Mouse (Mus musculus): ENCODE measurements at regions not wholly inside any gene's neighbourhood (a gene's known extent, or its start where the extent isn't known, plus 50 kb on each side); places are given as distances from the start of the nearest gene placed in this dataset.

DNA sequence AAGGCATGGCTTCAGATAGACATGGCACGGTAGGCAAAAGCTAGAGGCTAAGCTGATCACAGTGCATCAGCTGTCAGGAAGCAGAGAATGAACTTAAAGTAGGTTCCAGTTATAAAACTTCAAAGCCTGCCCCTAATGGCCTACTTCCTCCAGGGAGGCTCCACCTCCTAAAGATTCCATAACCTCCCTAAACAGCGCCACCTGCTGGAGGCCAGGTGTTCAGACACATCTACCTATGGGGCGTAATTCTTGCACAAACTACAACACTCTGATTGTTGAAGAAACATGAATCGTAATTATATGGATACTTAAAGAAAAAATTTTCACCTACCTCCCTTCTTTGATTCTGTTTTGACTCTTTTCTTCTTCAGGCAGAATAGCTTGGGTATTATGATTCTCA, 277.0 kb upstream of the Tmem132c start:
- DNase-seq (ENCODE audit: low spot score), result no peak

DNA sequence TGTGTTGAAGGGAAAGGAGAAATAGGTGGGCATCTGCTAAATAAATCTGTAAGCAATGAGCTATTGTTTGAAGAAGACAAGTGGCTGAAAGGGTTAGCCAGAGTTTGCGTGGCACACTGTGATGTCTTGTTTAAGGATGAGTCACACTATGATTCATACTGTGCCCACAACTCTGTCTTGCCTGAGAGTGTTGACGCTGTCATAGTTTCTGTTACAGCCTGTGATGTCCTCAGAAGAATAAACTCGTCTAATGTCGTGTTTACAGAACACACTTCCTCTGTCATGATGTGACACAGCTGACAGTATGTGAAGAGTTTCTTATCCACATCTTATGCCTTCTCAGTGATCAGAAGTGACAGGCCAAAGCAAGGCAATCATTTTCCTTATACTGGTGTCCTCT, 274.5 kb upstream of the Tmem132c start:
- no peak for DNase-seq (ENCODE audit: low spot score)

DNA sequence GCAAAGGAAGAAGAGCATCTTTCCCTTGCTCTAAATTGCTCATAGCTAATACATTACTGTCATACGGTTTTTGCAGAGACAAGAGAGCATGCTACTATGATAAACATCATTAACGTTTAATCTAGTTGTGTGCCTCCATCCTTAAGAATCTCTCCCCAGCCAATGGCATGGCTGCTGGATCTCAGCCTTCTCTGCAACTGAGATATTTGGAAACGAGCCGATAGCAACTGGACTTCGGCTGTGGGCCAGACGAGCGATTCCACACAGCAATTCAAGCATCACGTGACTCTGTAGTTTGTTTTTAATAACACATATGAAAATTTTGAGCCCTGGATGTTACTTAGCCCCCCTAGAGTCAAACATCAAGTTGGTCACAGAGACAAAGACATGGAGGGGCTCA, 272.2 kb upstream of the Tmem132c start:
- no peak for DNase-seq (ENCODE audit: low spot score)

DNA sequence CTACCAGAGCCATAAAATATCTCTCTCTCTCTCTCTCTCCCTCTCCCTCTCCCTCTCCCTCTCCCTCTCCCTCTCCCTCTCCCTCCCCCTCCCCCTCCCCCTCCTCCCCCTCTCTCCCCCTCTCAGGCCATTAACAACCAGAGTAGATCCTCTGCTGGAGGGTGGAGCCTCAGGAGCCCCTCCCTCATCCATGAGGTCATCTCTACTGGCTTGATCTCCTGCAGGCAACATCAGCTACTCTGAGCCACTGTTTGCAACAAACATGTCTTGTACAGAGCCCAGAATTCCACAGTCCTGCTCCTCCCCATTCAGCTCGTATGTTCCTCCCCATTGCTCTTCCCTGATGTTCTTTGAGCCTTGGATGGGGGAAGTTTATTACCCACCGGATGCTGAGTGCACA, 270.3 kb upstream of the Tmem132c start:
- no peak for DNase-seq (ENCODE audit: low spot score)

DNA sequence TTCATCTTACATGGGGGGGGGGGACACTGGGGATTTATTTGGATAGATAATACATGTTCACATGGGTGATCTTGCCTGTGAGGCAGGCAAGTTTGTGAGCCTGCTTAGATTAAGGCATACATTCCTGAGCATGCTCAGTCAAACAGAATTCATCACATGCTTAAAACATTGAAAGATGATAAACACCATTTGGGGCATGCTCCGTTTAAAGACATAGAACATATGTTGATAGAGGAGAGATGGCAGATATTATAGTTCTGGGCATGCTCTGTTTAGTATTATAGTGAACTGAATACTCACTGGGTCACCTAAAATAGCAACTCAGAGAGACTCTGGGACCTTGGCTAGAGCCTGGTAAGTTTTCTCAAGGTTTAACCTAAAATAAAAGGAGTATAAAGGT, 269.6 kb upstream of the Tmem132c start:
- no peak for DNase-seq (ENCODE audit: low spot score)

DNA sequence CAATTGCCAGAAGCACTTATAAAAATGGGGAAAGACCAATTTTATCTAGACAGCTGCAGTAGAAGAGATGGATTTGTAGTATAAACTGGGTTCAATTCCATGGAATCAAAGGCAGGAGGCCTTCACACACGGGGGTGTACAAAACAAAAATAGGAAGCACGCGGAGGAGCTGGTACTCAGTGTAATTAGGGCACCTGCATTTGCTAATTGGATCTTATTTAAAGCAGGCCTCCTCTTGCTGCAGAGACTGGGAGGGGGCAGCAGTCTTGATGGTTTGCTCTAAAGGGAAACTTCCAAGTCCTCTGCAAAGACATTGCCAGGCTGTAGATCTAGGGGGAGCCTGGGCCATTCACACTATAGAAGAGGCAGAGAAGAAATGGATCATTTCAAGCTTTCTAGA, 268.2 kb upstream of the Tmem132c start:
- no peak for DNase-seq (ENCODE audit: low spot score)

DNA sequence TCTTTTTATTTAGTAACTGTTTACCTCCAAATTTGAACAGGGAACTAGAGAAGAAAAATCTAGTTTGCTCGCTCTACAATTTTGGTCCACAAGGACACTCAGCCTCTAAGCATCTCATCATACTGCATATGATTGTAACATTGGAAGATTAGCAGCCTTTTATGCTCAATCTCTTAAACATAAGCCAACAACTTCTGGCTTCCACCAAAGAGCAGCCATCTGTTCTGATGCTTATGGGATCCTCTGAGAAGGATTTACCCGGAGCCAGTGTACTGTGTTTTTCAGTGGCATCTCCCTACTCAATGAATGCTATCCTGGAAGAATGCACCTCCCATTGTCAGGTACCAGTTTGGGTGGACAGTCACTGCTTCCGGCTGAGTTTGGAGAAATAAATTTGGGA, 267.0 kb upstream of the Tmem132c start:
- no peak for DNase-seq (ENCODE audit: low spot score)

DNA sequence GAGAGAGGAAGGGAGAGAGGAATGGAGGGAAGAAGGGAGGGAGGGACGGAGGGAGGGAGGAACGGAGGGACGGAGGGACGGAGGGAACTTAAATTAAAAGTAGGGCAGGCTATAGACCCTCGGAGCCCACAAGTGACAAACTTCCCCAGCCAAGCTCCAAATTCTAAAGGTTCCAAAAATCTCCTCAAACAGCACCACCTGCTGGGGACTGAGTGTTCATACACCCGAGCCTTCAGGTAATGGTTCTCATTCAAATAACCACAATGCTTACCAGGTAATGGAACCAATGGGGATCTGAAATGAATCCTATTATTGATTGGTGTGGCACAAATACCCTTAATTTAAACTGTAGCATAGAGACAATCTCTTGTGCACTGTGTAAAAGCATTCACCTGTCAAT, 246.0 kb upstream of the Tmem132c start:
- no peak for DNase-seq (ENCODE audit: low spot score)

DNA sequence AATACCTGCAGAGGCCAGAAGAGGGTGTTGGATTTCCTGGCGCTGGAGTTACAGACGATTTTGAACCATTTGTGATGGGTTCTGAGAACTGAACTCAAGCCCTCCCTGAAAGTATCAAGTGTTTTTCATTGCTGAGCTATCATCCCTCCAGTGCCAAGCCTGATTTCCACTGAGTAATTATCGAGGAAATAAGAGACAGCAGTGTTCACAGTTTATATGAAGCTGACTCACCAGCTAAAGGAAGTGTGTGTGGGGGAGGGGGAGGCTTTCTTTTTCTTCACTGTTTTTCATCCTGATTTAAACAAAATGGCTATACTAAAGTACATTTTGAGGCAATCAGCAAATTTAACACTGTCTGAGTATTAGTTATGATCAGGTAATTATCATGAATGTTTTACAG, 227.4 kb upstream of the Tmem132c start:
- no peak for DNase-seq (ENCODE audit: low spot score)

DNA sequence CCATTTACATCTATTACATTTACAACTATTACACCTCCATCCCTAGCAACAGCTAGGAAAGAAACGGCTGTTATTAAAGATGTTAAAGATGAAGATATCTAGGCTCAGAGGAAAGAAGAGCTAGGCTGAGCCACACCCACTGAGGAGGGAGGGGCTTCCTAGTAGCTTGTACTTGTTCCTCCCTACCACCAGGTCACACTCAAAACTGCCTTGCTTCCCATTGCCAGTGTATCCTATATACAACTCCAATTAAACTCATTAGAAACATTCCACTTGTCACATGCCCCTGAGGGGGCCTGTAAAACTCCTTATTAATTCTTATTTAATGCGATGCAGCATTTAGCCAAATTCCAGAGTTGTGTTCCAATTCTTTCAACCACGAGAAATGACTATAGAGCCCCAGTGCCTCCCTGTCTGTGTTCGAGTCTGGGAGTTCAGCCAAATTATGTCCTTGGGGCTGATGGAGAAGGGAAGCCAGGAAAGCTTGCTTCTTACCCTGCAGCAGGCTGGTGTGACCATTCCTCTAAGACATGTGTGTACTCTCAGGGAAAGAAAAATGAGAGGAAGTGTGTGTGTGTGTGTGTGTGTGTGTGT, 225.0 kb upstream of the Tmem132c start:
- no peak for DNase-seq (ENCODE audit: low spot score)

DNA sequence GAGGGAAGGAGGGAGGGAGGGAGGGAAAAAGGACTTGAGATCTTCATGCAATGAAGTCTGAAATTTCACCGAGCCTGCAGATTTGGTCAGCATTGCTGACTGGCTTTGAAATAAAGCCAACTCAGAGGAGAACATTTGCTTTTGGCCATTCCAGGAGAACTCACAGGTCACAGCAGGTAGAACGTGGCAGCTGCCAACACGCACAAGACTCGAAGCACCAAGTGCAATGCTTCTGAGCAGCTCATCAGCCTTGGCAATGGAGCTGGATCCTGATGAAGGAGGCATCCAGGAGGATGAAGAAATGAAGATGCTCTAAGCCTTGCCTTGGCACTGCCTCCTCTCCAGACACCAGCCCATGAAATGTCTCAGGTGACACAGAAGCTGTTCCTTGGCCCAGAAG, 223.6 kb upstream of the Tmem132c start:
- no peak for DNase-seq (ENCODE audit: low spot score)

DNA sequence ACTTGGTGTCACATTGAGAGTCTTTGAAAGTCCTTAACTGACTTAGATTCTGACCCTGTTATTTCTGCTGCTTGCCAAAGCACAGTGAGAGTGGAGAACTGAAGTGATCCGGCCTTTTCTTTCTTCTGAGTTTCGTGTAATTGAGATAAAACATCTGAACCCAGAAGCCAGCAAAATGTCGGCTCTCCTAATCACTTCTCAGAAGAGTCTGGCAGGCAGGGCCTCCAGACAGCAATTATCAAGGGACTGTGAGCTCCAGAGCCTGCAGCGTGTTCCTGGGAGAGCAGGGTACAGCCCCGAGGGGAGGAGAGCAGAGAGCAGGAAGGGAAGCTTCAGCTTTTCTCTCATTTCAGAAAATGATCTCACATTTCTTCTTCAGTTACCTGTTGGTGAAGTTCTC, 205.1 kb upstream of the Tmem132c start:
- no peak for DNase-seq (ENCODE audit: low spot score)

DNA sequence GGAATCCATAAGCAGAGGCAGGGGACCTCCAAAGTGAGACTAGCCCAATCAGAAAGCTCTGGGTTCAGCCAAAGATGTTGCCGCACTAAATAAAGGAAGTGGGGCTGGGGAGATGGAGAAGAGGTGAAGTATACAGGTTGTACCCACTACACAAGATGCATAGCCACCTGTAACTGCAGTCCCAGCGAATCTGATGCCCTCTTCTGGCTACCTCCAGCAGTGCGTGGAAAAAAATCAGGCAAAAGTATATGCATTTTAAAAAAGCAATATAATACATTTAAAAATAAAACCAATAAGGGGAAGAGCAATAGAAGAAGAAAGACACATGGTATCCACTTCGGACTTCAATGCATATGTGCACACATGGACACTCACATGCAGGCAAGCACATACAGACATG, 183.8 kb upstream of the Tmem132c start:
- no peak for DNase-seq (ENCODE audit: low spot score)

DNA sequence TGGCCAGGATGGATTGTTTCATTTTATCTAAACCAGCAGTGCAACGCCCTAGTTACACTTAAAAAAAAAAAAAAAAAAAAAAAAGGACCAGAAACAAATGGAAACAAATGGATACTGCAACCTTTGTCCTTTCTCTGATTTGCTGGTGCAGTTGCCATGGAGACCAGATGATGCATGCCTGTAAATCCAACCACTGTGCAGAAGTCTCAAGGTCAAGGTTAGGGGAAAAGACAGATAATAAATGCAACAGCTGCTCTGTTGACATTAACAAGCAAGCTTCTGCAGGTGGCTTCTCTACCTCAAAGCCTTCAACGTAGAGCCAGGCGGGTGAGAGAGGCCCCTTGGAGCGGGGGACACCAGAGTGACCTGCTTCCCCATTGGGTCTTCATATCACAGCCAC, 167.3 kb upstream of the Tmem132c start:
- DNase-seq (ENCODE audit: low spot score), result no peak
